Mouse (Mus musculus): ENCODE measurements around the gene Fgr. TPM values are rescaled to one million over a fixed set of nuclear protein-coding genes. Genes with fewer than 3 reads are reported as not detected.
A peak's percentile ranks its signal among the peaks of the same experiment; 100 is the strongest.

Fgr gene
- polyA plus RNA-seq, 1 experiment from 2014 or later, result 0.85 TPM

DNA sequence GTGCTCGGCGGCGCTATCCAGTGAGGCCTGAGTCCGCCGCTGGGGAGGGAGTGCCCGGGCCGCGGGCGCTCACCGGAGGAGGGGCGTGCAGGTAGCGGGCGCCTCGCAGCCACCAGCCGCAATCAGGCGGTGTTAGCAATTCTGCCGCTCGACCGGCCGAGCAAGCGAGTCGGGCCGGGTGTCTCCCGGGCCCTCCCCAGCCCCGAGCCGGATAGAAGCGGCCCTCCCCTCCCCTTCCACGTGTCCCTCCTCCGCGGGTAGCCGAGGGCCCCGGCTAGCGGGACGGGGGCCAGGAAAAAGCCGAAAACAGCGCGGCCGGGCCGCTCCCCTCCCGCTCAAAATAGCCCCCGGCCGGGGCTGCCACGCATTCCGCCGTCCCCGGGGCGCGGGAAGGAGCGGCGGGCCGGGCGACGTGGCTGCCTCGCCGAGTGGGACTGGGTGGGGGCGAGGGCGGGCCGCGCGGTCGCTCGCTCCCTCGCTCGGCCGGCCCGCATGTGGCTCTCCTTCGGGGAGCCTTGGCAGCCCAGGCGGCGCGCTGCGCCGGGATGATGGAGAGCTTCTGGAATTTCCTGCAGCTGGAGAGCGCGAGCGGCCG is 64.7 kb downstream of the Fgr start:
- ATAC-seq (ENCODE audit: low read depth), result peak; percentile 64
- H3K36me3 ChIP-seq (ENCODE audit: control insufficient read depth, insufficient read depth, low read length), result 0 out of 2 replicates have a peak, but pooled peaks cover 8% of the 10 kb centered on the region
- peaks cover 45% of the 10 kb centered on the region for H3K4me1 ChIP-seq (ENCODE audit: control insufficient read depth, insufficient read depth, low read length)
- H3K4me2 ChIP-seq (ENCODE audit: low read depth, low read length), result peak overlapping the region; percentile 99
- peak; percentile 84 for DNase-seq (ENCODE audit: low spot score)
- H3K27ac ChIP-seq (replicated peaks; ENCODE audit: low read depth, low read length), result peak overlapping the region; percentile 90
- under 1% methylated on average over 18 of the region's 76 CpGs for WGBS
- H3K9me3 ChIP-seq (ENCODE audit: control insufficient read depth, low read length), result no peaks in the 10 kb centered on the region
- H3K9ac ChIP-seq (ENCODE audit: low read depth, low read length), result peak overlapping the region; percentile 80
- peak overlapping the region; percentile 67 for H3K4me3 ChIP-seq (ENCODE audit: low read depth, low read length)
- no peaks in the 10 kb centered on the region for H3K27me3 ChIP-seq (replicated peaks; ENCODE audit: control insufficient read depth, insufficient read depth, low read length)

DNA sequence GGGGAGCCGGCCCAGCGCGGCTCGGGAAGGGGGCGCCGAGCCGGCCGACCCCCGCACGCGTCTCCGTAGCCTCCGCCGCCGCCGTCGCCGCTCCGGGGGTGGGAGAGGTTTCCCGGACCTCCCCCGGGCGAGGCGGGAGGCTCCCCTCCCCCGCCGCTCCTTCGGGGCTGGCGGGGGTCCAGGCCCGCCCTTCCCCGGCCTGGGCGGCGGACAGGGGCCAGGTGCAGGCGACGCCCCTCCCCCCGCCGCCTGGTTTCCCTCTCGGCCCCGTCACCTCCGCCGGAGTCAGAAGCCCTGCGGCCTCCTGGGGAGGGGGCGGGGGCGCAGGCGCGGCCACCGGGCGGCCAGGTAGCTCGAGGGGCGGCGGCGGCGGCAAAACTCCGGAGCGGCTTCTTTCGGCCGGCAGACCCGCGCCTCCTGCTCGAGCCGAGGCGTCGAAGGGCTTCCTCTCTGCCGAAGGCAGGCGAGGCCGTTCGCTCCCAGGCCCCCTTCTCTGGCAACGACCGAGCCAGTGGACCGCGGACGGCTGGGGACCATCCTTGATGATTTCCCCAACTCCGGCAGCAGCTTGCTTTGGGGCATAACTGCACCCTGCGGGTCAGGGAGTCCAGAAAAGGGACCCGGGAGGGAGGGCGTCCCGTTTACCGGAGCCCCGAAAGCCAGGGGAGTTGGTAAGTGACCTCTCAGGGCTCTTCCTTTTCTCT is 65.4 kb downstream of the Fgr start:
- 3% methylated on average over 13 of the region's 77 CpGs for WGBS
- DNase-seq (ENCODE audit: low spot score) (no peak), ATAC-seq (ENCODE audit: low read depth) (peak; percentile 7; the same call in 1 of the 2 replicates)
- H3K27me3 ChIP-seq (replicated peaks; ENCODE audit: control insufficient read depth, insufficient read depth, low read length), result no peaks in the 10 kb centered on the region
- H3K9ac ChIP-seq (ENCODE audit: low read depth, low read length), result peak overlapping the region; percentile 80
- no peaks in the 10 kb centered on the region for H3K9me3 ChIP-seq (ENCODE audit: control insufficient read depth, low read length)
- 0 out of 2 replicates have a peak, but pooled peaks cover 7% of the 10 kb centered on the region for H3K36me3 ChIP-seq (ENCODE audit: control insufficient read depth, insufficient read depth, low read length)
- H3K4me2 ChIP-seq (ENCODE audit: low read depth, low read length), result peak overlapping the region; percentile 99
- peaks cover 52% of the 10 kb centered on the region for H3K4me1 ChIP-seq (ENCODE audit: control insufficient read depth, insufficient read depth, low read length)
- H3K4me3 ChIP-seq (ENCODE audit: low read depth, low read length), result peak overlapping the region; percentile 67
- peak overlapping the region; percentile 90 for H3K27ac ChIP-seq (replicated peaks; ENCODE audit: low read depth, low read length)

DNA sequence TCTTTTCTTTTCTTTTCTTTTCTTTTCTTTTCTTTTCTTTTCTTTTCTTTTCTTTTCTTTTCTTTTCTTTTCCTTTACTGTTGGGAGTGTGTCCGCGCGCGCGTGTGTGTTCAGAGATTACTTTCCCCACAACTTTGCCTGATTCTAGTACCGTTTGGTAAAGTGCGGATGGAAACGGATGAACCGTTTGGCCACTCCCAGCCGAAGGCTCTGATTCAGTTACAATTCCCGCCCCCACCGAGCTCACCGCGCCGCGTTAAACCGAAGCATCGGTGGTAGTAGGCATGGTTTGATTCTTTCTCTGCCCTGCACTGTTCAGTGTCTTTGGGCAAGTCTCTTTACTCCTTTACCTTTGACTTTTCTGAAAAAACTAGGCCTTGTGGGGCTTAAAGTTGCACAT is 65.9 kb downstream of the Fgr start:
- ATAC-seq (ENCODE audit: low read depth) (no peak), DNase-seq (ENCODE audit: low spot score) (no peak)
- Histone ChIP-seq H3K27me3 (replicated peaks; ENCODE audit: control insufficient read depth, insufficient read depth, low read length) (no peaks in the 10 kb centered on the region), H3K9ac (ENCODE audit: low read depth, low read length) (peak overlapping the region; percentile 80), H3K4me1 (ENCODE audit: control insufficient read depth, insufficient read depth, low read length) (peaks cover 57% of the 10 kb centered on the region), H3K36me3 (ENCODE audit: control insufficient read depth, insufficient read depth, low read length) (0 out of 2 replicates have a peak, but pooled peaks cover 4% of the 10 kb centered on the region), H3K27ac (replicated peaks; ENCODE audit: low read depth, low read length) (peak overlapping the region; percentile 90), H3K4me3 (ENCODE audit: low read depth, low read length) (peak overlapping the region; percentile 67), H3K4me2 (ENCODE audit: low read depth, low read length) (peak overlapping the region; percentile 99), H3K9me3 (ENCODE audit: control insufficient read depth, low read length) (no peaks in the 10 kb centered on the region)
- 10% methylated on average over 18 of the region's 18 CpGs for WGBS

DNA sequence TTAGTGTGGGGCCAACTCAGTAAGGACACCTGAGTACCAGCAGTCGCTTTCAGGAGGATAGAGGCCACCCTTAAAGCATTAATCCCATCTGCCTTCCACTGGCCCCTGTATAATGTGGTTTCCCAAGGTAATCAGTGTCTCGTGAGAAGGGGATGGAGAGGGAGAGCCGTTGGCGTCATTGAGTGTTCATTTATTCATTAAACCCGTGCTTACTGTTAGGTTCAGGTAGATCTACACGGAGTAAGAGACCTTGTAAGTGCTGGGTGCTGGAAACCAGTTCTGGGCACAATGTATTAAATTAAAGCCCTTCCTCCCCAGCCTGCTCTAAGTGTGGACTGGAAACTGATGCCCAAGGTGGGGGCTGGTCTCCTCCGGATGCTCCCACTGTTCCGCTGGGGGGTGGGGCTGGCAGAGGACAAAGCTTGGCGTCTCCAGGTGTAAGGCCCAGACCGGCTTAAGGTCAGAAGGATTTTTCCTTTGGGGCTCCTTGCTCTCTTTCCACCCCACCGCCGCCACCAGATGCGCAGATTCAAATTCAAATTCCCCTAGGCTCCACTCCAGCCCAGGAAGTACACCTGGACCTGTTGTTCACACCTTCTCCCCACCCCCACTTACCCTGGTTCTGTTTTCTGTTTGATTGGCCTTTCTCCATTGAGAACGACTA is 66.5 kb downstream of the Fgr start:
- Histone ChIP-seq H3K9me3 (ENCODE audit: control insufficient read depth, low read length) (no peaks in the 10 kb centered on the region), H3K4me3 (ENCODE audit: low read depth, low read length) (peak overlapping the region; percentile 67), H3K4me2 (ENCODE audit: low read depth, low read length) (peak overlapping the region; percentile 99), H3K27ac (replicated peaks; ENCODE audit: low read depth, low read length) (peak overlapping the region; percentile 34; the same call in 1 of the 2 replicates), H3K36me3 (ENCODE audit: control insufficient read depth, insufficient read depth, low read length) (0 out of 2 replicates have a peak, but pooled peaks cover 4% of the 10 kb centered on the region), H3K27me3 (replicated peaks; ENCODE audit: control insufficient read depth, insufficient read depth, low read length) (no peaks in the 10 kb centered on the region), H3K4me1 (ENCODE audit: control insufficient read depth, insufficient read depth, low read length) (peaks cover 63% of the 10 kb centered on the region), H3K9ac (ENCODE audit: low read depth, low read length) (peak overlapping the region; percentile 80)
- no peak for ATAC-seq (ENCODE audit: low read depth)
- 39% methylated on average over 14 of the region's 14 CpGs for WGBS
- no peak for DNase-seq (ENCODE audit: low spot score)

DNA sequence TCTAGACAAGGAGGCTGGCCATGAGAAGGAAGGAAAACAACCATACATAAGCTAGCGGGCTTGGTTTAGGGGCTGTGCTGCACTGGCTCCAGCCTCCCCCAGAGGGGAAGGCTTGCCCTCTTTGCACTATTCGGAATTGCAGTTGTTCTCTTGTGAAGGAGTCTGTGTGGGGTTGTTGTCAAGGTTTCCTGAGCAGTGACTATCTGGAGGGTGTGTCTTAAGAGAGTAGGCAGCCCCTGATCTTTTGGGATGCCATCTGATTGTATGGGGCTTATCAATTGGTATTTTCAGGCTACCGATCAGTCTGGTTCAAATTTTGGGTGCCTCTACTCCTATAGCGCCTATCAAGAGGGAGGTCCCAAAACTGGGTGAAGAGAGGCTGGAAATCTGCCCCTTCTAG is 68.3 kb downstream of the Fgr start:
- Histone ChIP-seq H3K4me1 (ENCODE audit: control insufficient read depth, insufficient read depth, low read length) (peaks cover 80% of the 10 kb centered on the region), H3K27ac (replicated peaks; ENCODE audit: low read depth, low read length) (peak overlapping the region; percentile 61), H3K27me3 (replicated peaks; ENCODE audit: control insufficient read depth, insufficient read depth, low read length) (no peaks in the 10 kb centered on the region), H3K9me3 (ENCODE audit: control insufficient read depth, low read length) (no peaks in the 10 kb centered on the region), H3K9ac (ENCODE audit: low read depth, low read length) (peak overlapping the region; percentile 45), H3K36me3 (ENCODE audit: control insufficient read depth, insufficient read depth, low read length) (0 out of 2 replicates have a peak, but pooled peaks cover 2% of the 10 kb centered on the region), H3K4me3 (ENCODE audit: low read depth, low read length) (peak overlapping the region; percentile 18; the same call in 1 of the 2 replicates), H3K4me2 (ENCODE audit: low read depth, low read length) (peak overlapping the region; percentile 99)
- no peak for ATAC-seq (ENCODE audit: low read depth)
- WGBS, result 28% methylated on average over 4 of the region's 4 CpGs
- no peak for DNase-seq (ENCODE audit: low spot score)

DNA sequence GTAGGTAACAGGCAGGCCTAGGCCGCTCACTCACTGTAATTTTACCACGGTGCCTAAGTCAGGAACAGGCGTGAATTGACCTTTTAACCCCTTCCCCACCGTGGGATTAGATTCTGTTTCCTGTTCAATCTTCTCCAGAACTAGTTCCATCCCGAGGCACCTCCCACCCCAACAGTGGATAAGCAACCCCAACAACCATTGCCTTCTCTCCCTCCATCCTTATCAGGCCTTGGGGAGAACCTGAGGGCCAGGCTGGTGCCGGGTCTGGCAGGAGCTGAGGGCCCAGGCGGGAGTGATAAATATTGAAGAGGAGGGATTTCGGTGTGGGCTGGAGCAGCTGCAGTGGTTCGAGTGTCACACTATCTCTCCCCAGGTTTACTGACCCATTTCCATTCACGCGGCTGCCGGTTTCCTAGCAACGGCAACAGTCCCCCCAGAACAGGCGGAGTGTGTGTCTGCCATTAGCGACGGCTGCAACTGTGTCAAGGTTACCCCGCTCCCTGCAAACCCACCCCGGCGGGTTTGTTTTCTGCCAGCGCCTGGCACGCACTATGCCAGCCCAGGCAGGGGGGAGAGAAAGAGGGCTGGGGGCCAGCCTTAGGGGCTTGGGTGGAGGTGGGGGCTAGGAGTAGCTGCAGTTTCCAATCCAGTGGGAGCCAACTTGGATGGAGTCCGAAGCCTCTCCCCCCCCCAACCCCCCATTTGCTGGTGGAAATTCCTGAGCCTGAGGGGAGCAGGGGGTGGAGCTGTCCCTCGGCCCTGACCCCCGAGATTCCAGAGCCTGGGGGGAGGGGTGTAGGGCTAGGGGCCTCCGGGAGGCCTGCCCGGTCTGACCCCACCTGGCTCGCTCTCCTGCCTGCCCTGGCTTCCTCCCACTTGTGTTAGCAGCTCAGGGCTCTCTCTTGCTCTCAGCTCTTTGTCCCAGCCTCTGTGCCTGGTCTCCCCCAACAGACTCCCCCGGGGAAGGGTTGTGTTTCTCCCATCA is 69.0 kb downstream of the Fgr start:
- DNase-seq (ENCODE audit: low spot score) (peak; percentile 89), ATAC-seq (ENCODE audit: low read depth) (peak; percentile 24)
- Histone ChIP-seq H3K4me2 (ENCODE audit: low read depth, low read length) (peak overlapping the region; percentile 99), H3K9me3 (ENCODE audit: control insufficient read depth, low read length) (no peaks in the 10 kb centered on the region), H3K27me3 (replicated peaks; ENCODE audit: control insufficient read depth, insufficient read depth, low read length) (no peaks in the 10 kb centered on the region), H3K4me1 (ENCODE audit: control insufficient read depth, insufficient read depth, low read length) (peaks cover 82% of the 10 kb centered on the region), H3K4me3 (ENCODE audit: low read depth, low read length) (peak overlapping the region; percentile 18), H3K9ac (ENCODE audit: low read depth, low read length) (peak overlapping the region; percentile 48), H3K27ac (replicated peaks; ENCODE audit: low read depth, low read length) (peak overlapping the region; percentile 61), H3K36me3 (ENCODE audit: control insufficient read depth, insufficient read depth, low read length) (no peaks in the 10 kb centered on the region)
- WGBS, result 11% methylated on average over 22 of the region's 28 CpGs

DNA sequence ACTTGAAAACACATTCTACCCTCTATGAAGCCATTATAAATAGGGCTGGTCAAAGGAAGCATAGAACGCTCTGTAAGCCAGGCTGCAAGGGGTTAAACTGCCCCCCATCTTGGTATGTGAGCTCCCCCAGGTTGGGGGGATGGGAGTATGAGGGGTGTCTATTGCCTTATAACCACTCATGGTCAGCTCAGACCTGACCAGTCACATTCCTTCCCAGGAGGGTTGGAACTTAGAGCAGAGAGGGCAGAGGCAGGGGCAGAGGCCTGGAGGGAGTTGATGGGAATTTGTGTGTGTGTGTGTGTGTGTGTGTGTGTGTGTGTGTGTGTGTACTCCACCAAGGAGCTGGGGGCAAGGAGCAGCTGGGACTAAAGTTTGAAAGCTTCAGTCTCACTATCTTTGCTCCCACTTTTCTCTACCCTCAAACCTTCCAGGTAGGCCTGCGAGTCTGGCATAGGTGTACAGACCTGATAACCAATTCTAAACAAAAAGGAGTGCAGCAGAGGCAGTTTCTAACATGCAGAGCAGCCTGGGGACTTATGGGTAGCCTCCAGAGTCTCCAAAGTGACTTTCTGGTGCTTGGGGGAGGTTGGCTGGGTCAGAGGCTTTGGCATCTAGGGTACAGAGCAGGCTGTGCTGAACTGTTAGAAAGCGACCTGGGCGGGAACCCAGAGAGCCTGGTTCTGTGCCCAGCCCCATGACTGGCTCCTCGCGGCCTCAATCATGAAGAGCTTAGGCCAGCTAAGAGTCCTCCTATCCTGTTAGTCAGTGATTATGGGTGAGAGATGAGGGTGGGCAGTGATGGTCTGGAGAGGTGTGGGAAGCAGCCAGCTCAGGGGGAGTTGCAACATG is 70.1 kb downstream of the Fgr start:
- peak overlapping the region; percentile 61 for H3K27ac ChIP-seq (replicated peaks; ENCODE audit: low read depth, low read length)
- H3K4me1 ChIP-seq (ENCODE audit: control insufficient read depth, insufficient read depth, low read length), result peaks cover 92% of the 10 kb centered on the region
- WGBS, result 34% methylated on average over 6 of the region's 6 CpGs
- H3K4me3 ChIP-seq (ENCODE audit: low read depth, low read length), result no peak overlapping the region
- H3K27me3 ChIP-seq (replicated peaks; ENCODE audit: control insufficient read depth, insufficient read depth, low read length), result no peaks in the 10 kb centered on the region
- DNase-seq (ENCODE audit: low spot score) (no peak), ATAC-seq (ENCODE audit: low read depth) (no peak)
- no peaks in the 10 kb centered on the region for H3K9me3 ChIP-seq (ENCODE audit: control insufficient read depth, low read length)
- H3K36me3 ChIP-seq (ENCODE audit: control insufficient read depth, insufficient read depth, low read length), result no peaks in the 10 kb centered on the region
- peak overlapping the region; percentile 99 for H3K4me2 ChIP-seq (ENCODE audit: low read depth, low read length)
- peak overlapping the region; percentile 48; the same call in 1 of the 2 replicates for H3K9ac ChIP-seq (ENCODE audit: low read depth, low read length)

Measured in embryonic facial prominence, embryonic 14.5 days (tissue).